Mouse (Mus musculus) E14TG2a.4 (cell line): ENCODE measurements around the gene Vcam1.

Source experiments
- CTCF ChIP-seq: conservative IDR thresholded peaks from 2 replicates; pipeline ENCODE4 v1.5.1; 2014; ENCODE audit warnings: low read length
- NANOG ChIP-seq: IDR thresholded peaks from 2 replicates; pipeline ENCODE4 v1.6.1; 2014; ENCODE audit warnings: borderline replicate concordance, low read length, mixed read lengths

DNA sequence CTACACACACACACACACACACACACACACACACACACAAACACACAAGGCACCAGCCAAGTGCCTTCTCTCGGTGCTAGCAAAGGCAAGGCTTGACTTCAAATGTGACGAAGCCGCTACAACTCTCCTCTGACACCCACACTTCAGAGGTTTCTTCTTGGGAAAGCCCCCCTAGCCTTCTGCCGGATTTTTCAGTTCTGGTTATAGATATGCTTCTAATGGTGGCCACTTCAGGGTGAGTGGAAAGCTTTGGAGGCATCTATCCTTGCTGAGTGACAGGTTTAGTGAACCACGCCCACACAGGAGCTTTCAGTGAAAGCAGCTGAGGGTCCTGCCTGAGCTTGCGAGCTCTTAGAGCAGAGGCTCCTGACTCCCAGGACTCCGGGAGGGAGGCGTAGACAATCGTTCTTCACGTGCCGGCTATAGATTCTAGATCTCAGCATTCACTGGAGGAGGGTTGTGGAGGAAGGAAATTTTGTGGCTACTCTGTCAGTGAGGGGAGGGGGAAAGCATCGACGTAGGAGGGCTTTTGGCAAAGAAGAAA lies 28.0 kb upstream of the Vcam1 start:
- TF ChIP-seq CTCF (no peak), NANOG (no peak)
